Mouse (Mus musculus) hindbrain, postnatal 0 days (tissue): ENCODE data around the gene Gm12830. TPM values are rescaled to one million over a fixed set of nuclear protein-coding genes. Genes with fewer than 3 reads are reported as not detected.

Experiments used
- ATAC-seq: fragments of 200-750 bp; cut with Nextera tagmentation; 2 replicates; pipeline ENCODE4 v1.8.0; 2017; ENCODE audit warnings: mild to moderate bottlenecking, moderate TSS enrichment, moderate library complexity
- DNase-seq: peaks from one replicate; pipeline ENCODE4 v3.0.0-alpha.2; 2015; ENCODE audit warnings: low spot score
- H3K27ac ChIP-seq: fragments of 300-500 bp; sonication (generic); 2 replicates; pipeline ENCODE4 v1.5.1; 2014; ENCODE audit warnings: mild to moderate bottlenecking
- H3K27me3 ChIP-seq: fragments of 300-500 bp; sonication (generic); 2 replicates; pipeline ENCODE4 v1.6.1; 2014; ENCODE audit warnings: low read length, mixed read lengths; ENCODE audit not compliant: insufficient read depth
- H3K36me3 ChIP-seq: fragments of 300-500 bp; sonication (generic); 2 replicates; pipeline ENCODE4 v1.6.1; 2014; ENCODE audit warnings: low read length, mixed read lengths; ENCODE audit not compliant: insufficient read depth
- H3K4me1 ChIP-seq: fragments of 300-500 bp; sonication (generic); 2 replicates; pipeline ENCODE4 v1.6.1; 2014; ENCODE audit warnings: antibody characterized with exemption, low read length, mixed read lengths; ENCODE audit not compliant: insufficient read depth
- H3K4me2 ChIP-seq: fragments of 300-500 bp; sonication (generic); 2 replicates; pipeline ENCODE4 v1.6.1; 2014; ENCODE audit warnings: low read depth, mild to moderate bottlenecking, low read length, moderate library complexity, mixed read lengths
- H3K4me3 ChIP-seq: fragments of 300-500 bp; sonication (generic); 2 replicates; pipeline ENCODE4 v1.5.1; 2014; ENCODE audit warnings: low read length
- H3K9ac ChIP-seq: fragments of 300-500 bp; sonication (generic); replicated peaks from 2 replicates; pipeline ENCODE4 v1.6.1; 2014; ENCODE audit warnings: mild to moderate bottlenecking, low read length, moderate library complexity, mixed read lengths
- H3K9me3 ChIP-seq: fragments of 300-500 bp; sonication (generic); 2 replicates; pipeline ENCODE4 v1.6.1; 2016; ENCODE audit warnings: low read length, mixed read lengths
- CTCF ChIP-seq: IDR thresholded peaks from 2 replicates; pipeline ENCODE4 v1.5.1; 2016; ENCODE audit warnings: antibody characterized with exemption, control low read depth, low read depth
- WGBS: fragments of 180-500 bp; shearing (Covaris S2); extraction: QIAGEN DNeasy Blood & Tissue Kit; methylation state at CpG from one replicate; pipeline ENCODE4 v1.1.7; 2014; 5-methylcytosine and 5-hydroxymethylcytosine counted together
- polyA plus RNA-seq: library from polyadenylated mRNA; unstranded; fragments of >200 nt; fragmentation: Nextera tagmentation; extraction: Ambion mirVana; gene quantifications from 2 replicates; pipeline ENCODE4 v1.2.1, GENCODE M21; 2015
- total RNA-seq: library from RNA; depleted of rRNA; stranded (reverse); fragments of >200 nt; gene quantifications from 2 replicates; pipeline ENCODE4 v1.2.3, GENCODE M21; 2014

Gm12830 gene
- total and polyA plus RNA-seq, 2 experiments from 2014 or later: not detected

- Histone ChIP-seq H3K36me3 (no peaks in the 10 kb centered on the region), H3K27me3 (peaks cover 20% of the 10 kb centered on the region), H3K27ac (no peak overlapping the region), H3K4me3 (no peak overlapping the region), H3K4me1 (peaks cover 3% of the 10 kb centered on the region; the same call in 1 of the 2 replicates), H3K4me2 (no peak overlapping the region), H3K9ac (no peak overlapping the region), H3K9me3 (no peaks in the 10 kb centered on the region)
- 62% methylated on average over 1 of the region's 1 CpGs for WGBS
- DNase-seq (no peak), ATAC-seq (no peak)
- TF ChIP-seq CTCF: no peak
These were observed 23.1 kb downstream of the Gm12830 start for GRCm38 (mm10) chr4:114844600-114844999.

GRCm38 (mm10) chr4:114845622-114846021 is 24.1 kb downstream of the Gm12830 start:
- ATAC-seq (no peak), DNase-seq (no peak)
- no peaks in the 10 kb centered on the region for H3K36me3 ChIP-seq
- H3K27me3 ChIP-seq: peaks cover 20% of the 10 kb centered on the region
- no peak overlapping the region for H3K4me3 ChIP-seq
- H3K4me1 ChIP-seq: peaks cover 3% of the 10 kb centered on the region; the same call in 1 of the 2 replicates
- no peak overlapping the region for H3K4me2 ChIP-seq
- no peaks in the 10 kb centered on the region for H3K9me3 ChIP-seq
- no peak overlapping the region for H3K27ac ChIP-seq
- H3K9ac ChIP-seq: no peak overlapping the region
- WGBS: 62% methylated on average over 4 of the region's 4 CpGs
- TF ChIP-seq CTCF: no peak

GRCm38 (mm10) chr4:114846723-114847122 is 25.2 kb downstream of the Gm12830 start:
- H3K27ac ChIP-seq: no peak overlapping the region
- no peak for TF ChIP-seq CTCF
- no peaks in the 10 kb centered on the region for H3K36me3 ChIP-seq
- H3K9ac ChIP-seq: no peak overlapping the region
- H3K4me3 ChIP-seq: no peak overlapping the region
- H3K4me2 ChIP-seq: no peak overlapping the region
- WGBS: 77% methylated on average over 6 of the region's 6 CpGs
- DNase-seq: no peak
- peaks cover 3% of the 10 kb centered on the region; the same call in 1 of the 2 replicates for H3K4me1 ChIP-seq
- no peak for ATAC-seq
- peaks cover 13% of the 10 kb centered on the region for H3K27me3 ChIP-seq
- H3K9me3 ChIP-seq: no peaks in the 10 kb centered on the region

- Histone ChIP-seq H3K9me3 (no peaks in the 10 kb centered on the region), H3K9ac (no peak overlapping the region), H3K4me2 (no peak overlapping the region), H3K27me3 (no peaks in the 10 kb centered on the region), H3K4me1 (no peaks in the 10 kb centered on the region), H3K27ac (no peak overlapping the region), H3K4me3 (no peak overlapping the region), H3K36me3 (no peaks in the 10 kb centered on the region)
- no peak for DNase-seq
- no peak for ATAC-seq
- no peak for TF ChIP-seq CTCF
- 67% methylated on average over 2 of the region's 2 CpGs for WGBS
These were observed 32.4 kb downstream of the Gm12830 start for GRCm38 (mm10) chr4:114853968-114854367.

- TF ChIP-seq CTCF: no peak
- Histone ChIP-seq H3K4me2 (no peak overlapping the region), H3K4me3 (no peak overlapping the region), H3K9ac (no peak overlapping the region), H3K9me3 (no peaks in the 10 kb centered on the region), H3K4me1 (no peaks in the 10 kb centered on the region), H3K27me3 (no peaks in the 10 kb centered on the region), H3K27ac (no peak overlapping the region), H3K36me3 (no peaks in the 10 kb centered on the region)
- DNase-seq: no peak
- 42% methylated on average over 5 of the region's 5 CpGs for WGBS
- ATAC-seq: no peak
These were observed 36.9 kb downstream of the Gm12830 start for GRCm38 (mm10) chr4:114858426-114858825.

GRCm38 (mm10) chr4:114863166-114863565 is 41.6 kb downstream of the Gm12830 start:
- H3K27me3 ChIP-seq: no peaks in the 10 kb centered on the region
- H3K4me3 ChIP-seq: no peak overlapping the region
- no peak overlapping the region for H3K4me2 ChIP-seq
- H3K4me1 ChIP-seq: no peaks in the 10 kb centered on the region
- WGBS: 80% methylated on average over 5 of the region's 5 CpGs
- H3K27ac ChIP-seq: no peak overlapping the region
- ATAC-seq (no peak), DNase-seq (no peak)
- H3K36me3 ChIP-seq: no peaks in the 10 kb centered on the region
- H3K9ac ChIP-seq: no peak overlapping the region
- no peaks in the 10 kb centered on the region for H3K9me3 ChIP-seq
- no peak for TF ChIP-seq CTCF

- no peak overlapping the region for H3K9ac ChIP-seq
- H3K4me2 ChIP-seq: no peak overlapping the region
- no peaks in the 10 kb centered on the region for H3K9me3 ChIP-seq
- no peak overlapping the region for H3K4me3 ChIP-seq
- no peaks in the 10 kb centered on the region for H3K36me3 ChIP-seq
- no peak for DNase-seq
- no peaks in the 10 kb centered on the region for H3K27me3 ChIP-seq
- ATAC-seq: no peak
- TF ChIP-seq CTCF: no peak
- 60% methylated on average over 11 of the region's 11 CpGs for WGBS
- H3K27ac ChIP-seq: no peak overlapping the region
- no peaks in the 10 kb centered on the region for H3K4me1 ChIP-seq
These were observed 48.4 kb downstream of the Gm12830 start for GRCm38 (mm10) chr4:114869765-114870490.
